Mouse (Mus musculus) lung, adult 2 months (tissue): ENCODE results near the gene Ttc30b.

ENCODE experiments used
- CTCF ChIP-seq: fragments of 200-500 bp; IDR thresholded peaks from 2 replicates; pipeline ENCODE4 v1.5.1; 2011; ENCODE audit warnings: mild to moderate bottlenecking, low read length, control low read depth; ENCODE audit not compliant: insufficient read depth
- POLR2A ChIP-seq: fragments of 200-500 bp; IDR thresholded peaks from 2 replicates; pipeline ENCODE4 v1.6.1; 2011; ENCODE audit warnings: low read depth, mild to moderate bottlenecking, control low read depth, low read length, borderline replicate concordance; ENCODE audit errors: extremely low read depth

DNA sequence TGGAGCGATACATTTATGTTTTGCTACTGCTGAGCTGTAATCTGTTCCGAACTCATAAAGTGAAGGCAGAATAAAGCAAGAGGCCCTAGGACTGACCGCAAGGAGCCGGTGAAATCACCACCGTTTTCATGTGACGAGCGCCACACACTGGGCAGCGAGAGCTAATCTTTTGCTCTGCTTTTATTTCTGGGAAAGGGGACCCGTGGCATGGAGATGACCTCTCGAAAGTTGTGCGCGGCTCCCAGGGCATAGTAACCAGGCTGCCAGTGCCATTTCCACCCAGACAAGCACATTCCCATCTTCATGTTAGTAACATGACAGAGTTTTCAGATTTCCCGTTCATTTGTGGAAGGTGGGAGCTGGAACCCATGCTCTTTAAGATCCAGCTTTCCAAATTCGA lies 26.1 kb upstream of the Ttc30b start:
- no peak for TF ChIP-seq POLR2A
- peak; percentile 66 for TF ChIP-seq CTCF
